Mouse (Mus musculus): Measurements from ENCODE around the gene Fank1. TPM values are rescaled to one million over a fixed set of nuclear protein-coding genes. Genes with fewer than 3 reads are reported as not detected.

The Fank1 gene
- polyA plus RNA-seq, 1 experiment, result 0.14 TPM

GRCm38 (mm10) chr7:133925771-133926170 is 149.1 kb downstream of the Fank1 start:
- Histone ChIP-seq H3K4me2 (ENCODE audit: low read depth) (no peak overlapping the region), H3K27me3 (ENCODE audit: control insufficient read depth, insufficient read depth, insufficient read length) (no peaks in the 10 kb centered on the region), H3K4me3 (no peak overlapping the region), H3K79me2 (ENCODE audit: control insufficient read depth, insufficient read depth) (no peaks in the 10 kb centered on the region), H3ac (ENCODE audit: control insufficient read depth, insufficient read length) (no peak overlapping the region), H3K36me3 (ENCODE audit: control insufficient read depth, insufficient read depth) (no peaks in the 10 kb centered on the region)
- TF ChIP-seq USF1 (IDR thresholded peaks at IDR 0.05; ENCODE audit: low read depth) (no peak), CEBPB (IDR thresholded peaks at IDR 0.05; ENCODE audit: insufficient read depth, poor library complexity, severe bottlenecking) (no peak), TCF3 (IDR thresholded peaks at IDR 0.05; ENCODE audit: insufficient read length, low read depth) (no peak), MYOD1 (IDR thresholded peaks at IDR 0.05; ENCODE audit: control insufficient read depth in 1 of 3, insufficient read length in 2 of 3, low read depth in 2 of 3) (no peak), MYOG (IDR thresholded peaks at IDR 0.05; ENCODE audit: control insufficient read depth in 1 of 3, insufficient read depth in 1 of 3, insufficient read length in 2 of 3, low read depth in 2 of 3) (no peak), POLR2AphosphoS2 (IDR thresholded peaks at IDR 0.05; ENCODE audit: insufficient read length, low read depth) (no peak), REST (IDR thresholded peaks at IDR 0.05; ENCODE audit: insufficient read depth, insufficient read length) (no peak), TCF12 (IDR thresholded peaks at IDR 0.05; ENCODE audit: insufficient read depth, poor library complexity, severe bottlenecking) (no peak), POLR2A (IDR thresholded peaks at IDR 0.05; ENCODE audit: insufficient read length, low read depth) (no peak), MAX (IDR thresholded peaks at IDR 0.05; ENCODE audit: low read depth) (no peak)

- H3K4me3 ChIP-seq, result no peak overlapping the region
- H3K79me2 ChIP-seq (ENCODE audit: control insufficient read depth, insufficient read depth), result no peaks in the 10 kb centered on the region
- H3K27me3 ChIP-seq (ENCODE audit: control insufficient read depth, insufficient read depth, insufficient read length), result no peaks in the 10 kb centered on the region
- H3K4me2 ChIP-seq (ENCODE audit: low read depth), result no peak overlapping the region
- no peak overlapping the region for H3ac ChIP-seq (ENCODE audit: control insufficient read depth, insufficient read length)
- H3K36me3 ChIP-seq (ENCODE audit: control insufficient read depth, insufficient read depth), result no peaks in the 10 kb centered on the region
- TF ChIP-seq USF1 (IDR thresholded peaks at IDR 0.05; ENCODE audit: low read depth) (no peak), E2F4 (IDR thresholded peaks at IDR 0.05; ENCODE audit: insufficient read depth) (no peak)
These were observed 152.3 kb downstream of the Fank1 start for GRCm38 (mm10) chr7:133928981-133929380.

Other genes starting within 250 kb of the Fank1 start
- not detected for gene Tex36, start 174.7 kb upstream of the Fank1 start, polyA plus RNA-seq (2012; fragmentation: generic; extraction: Trizol)
- 5.2 TPM for gene Edrf1, start 139.3 kb upstream of the Fank1 start, polyA plus RNA-seq (2012; fragmentation: generic; extraction: Trizol)
- gene Mmp21, start 96.8 kb upstream of the Fank1 start, polyA plus RNA-seq (2012; fragmentation: generic; extraction: Trizol), result not detected
- 58.2 TPM for gene Bccip, start 67.5 kb upstream of the Fank1 start, polyA plus RNA-seq (2012; fragmentation: generic; extraction: Trizol)
- 22.3 TPM for gene Uros, start 66.8 kb upstream of the Fank1 start, polyA plus RNA-seq (2012; fragmentation: generic; extraction: Trizol)
- gene Dhx32, start 5.9 kb downstream of the Fank1 start, polyA plus RNA-seq (2012; fragmentation: generic; extraction: Trizol), result 31.9 TPM

All from myocyte (in vitro differentiated cells).